Mouse (Mus musculus) MEL (cell line): ENCODE data around the gene Rdh8.
A peak's percentile ranks its signal among the peaks of the same experiment; 100 is the strongest.

ENCODE experiments used
- CTCF ChIP-seq, 3 experiments: IDR thresholded peaks in 2 of 3; conservative IDR thresholded peaks in 1 of 3; 2 replicates each; pipeline ENCODE4 v1.5.1; 2011 to 2012; ENCODE audit warnings: low read length in 3 of 3, low read depth in 2 of 3, mild to moderate bottlenecking in 2 of 3, improper control_type of control experiment in 1 of 3, inconsistent platforms in 1 of 3, mixed read lengths in 1 of 3, moderate library complexity in 1 of 3; ENCODE audit not compliant: control insufficient read depth in 1 of 3, insufficient read depth in 1 of 3, poor library complexity in 1 of 3, severe bottlenecking in 1 of 3
- EP300 ChIP-seq, 2 experiments: IDR thresholded peaks; 2 replicates each; pipeline ENCODE4 v1.6.1; 2011; ENCODE audit warnings: improper control_type of control experiment in 2 of 2, low read length in 2 of 2, low read depth in 1 of 2, mild to moderate bottlenecking in 1 of 2
- GATA1 ChIP-seq: IDR thresholded peaks from 2 replicates; pipeline ENCODE4 v1.6.1; 2011; ENCODE audit warnings: low read depth, low read length, improper control_type of control experiment
- MAX ChIP-seq: IDR thresholded peaks from 2 replicates; pipeline ENCODE4 v1.6.1; 2011; ENCODE audit warnings: low read length, improper control_type of control experiment
- MXI1 ChIP-seq: IDR thresholded peaks from 2 replicates; pipeline ENCODE4 v1.6.1; 2011; ENCODE audit warnings: mild to moderate bottlenecking, low read depth, low read length, improper control_type of control experiment
- MYC ChIP-seq: IDR thresholded peaks from 2 replicates; pipeline ENCODE4 v1.6.1; 2011; ENCODE audit warnings: low read depth, mild to moderate bottlenecking, low read length, improper control_type of control experiment, moderate library complexity
- POLR2A ChIP-seq, 2 experiments: IDR thresholded peaks; 2 replicates each; pipeline ENCODE4 v1.6.1; 2011 to 2012; ENCODE audit warnings: low read length in 2 of 2, mild to moderate bottlenecking in 2 of 2, control low read depth in 1 of 2, improper control_type of control experiment in 1 of 2, low read depth in 1 of 2, moderate library complexity in 1 of 2; ENCODE audit not compliant: control insufficient read depth in 1 of 2, insufficient read depth in 1 of 2, poor library complexity in 1 of 2
- POLR2AphosphoS2 ChIP-seq: IDR thresholded peaks from 2 replicates; pipeline ENCODE4 v1.6.1; 2011; ENCODE audit warnings: low read length, improper control_type of control experiment
- POLR2AphosphoS5 ChIP-seq: IDR thresholded peaks from 2 replicates; pipeline ENCODE4 v1.6.1; 2012; ENCODE audit warnings: low read depth, borderline replicate concordance, mild to moderate bottlenecking, inconsistent platforms, low read length, moderate library complexity, mixed read lengths
- RCOR1 ChIP-seq: IDR thresholded peaks from 2 replicates; pipeline ENCODE4 v1.6.1; 2012; ENCODE audit warnings: low read depth, mild to moderate bottlenecking, inconsistent platforms, low read length, improper control_type of control experiment
- TBP ChIP-seq: IDR thresholded peaks from 2 replicates; pipeline ENCODE4 v1.8.0; 2011; ENCODE audit warnings: low read depth, low read length, improper control_type of control experiment
- TCF12 ChIP-seq: IDR thresholded peaks from 2 replicates; pipeline ENCODE4 v1.6.1; 2014; ENCODE audit warnings: low read depth, mild to moderate bottlenecking, inconsistent platforms, low read length, improper control_type of control experiment, moderate library complexity
- UBTF ChIP-seq: IDR thresholded peaks from 2 replicates; pipeline ENCODE4 v1.6.1; 2012; ENCODE audit warnings: low read depth, mild to moderate bottlenecking, inconsistent platforms, low read length, improper control_type of control experiment, moderate library complexity, borderline replicate concordance; ENCODE audit not compliant: insufficient read depth
- ZKSCAN1 ChIP-seq: IDR thresholded peaks from 2 replicates; pipeline ENCODE4 v1.6.1; 2012; ENCODE audit warnings: low read depth, mild to moderate bottlenecking, inconsistent platforms, low read length, improper control_type of control experiment, moderate library complexity

- no peak for TF ChIP-seq RCOR1
- no peak for TF ChIP-seq UBTF
- TF ChIP-seq MXI1, result no peak
- no peak for TF ChIP-seq POLR2AphosphoS2
- TF ChIP-seq GATA1, result no peak
- peak; percentile 54 to 57 (median 54) for TF ChIP-seq CTCF (IDR thresholded peaks at IDR 0.05 in 2 of 3, conservative IDR thresholded peaks at IDR 0.05 in 1 of 3; ENCODE audit: control insufficient read depth in 1 of 3, insufficient read depth in 1 of 3, low read depth in 2 of 3, low read length in 3 of 3, poor library complexity in 1 of 3, severe bottlenecking in 1 of 3)
- no peak for TF ChIP-seq MAX
- no peak for TF ChIP-seq TCF12
- TF ChIP-seq POLR2A (IDR thresholded peaks at IDR 0.05; ENCODE audit: control insufficient read depth in 1 of 2, insufficient read depth in 1 of 2, low read depth in 1 of 2, low read length in 2 of 2, poor library complexity in 1 of 2), result no peak
- no peak for TF ChIP-seq EP300 (IDR thresholded peaks at IDR 0.05; ENCODE audit: low read depth in 1 of 2, low read length in 2 of 2)
- TF ChIP-seq TBP, result no peak
- TF ChIP-seq MYC, result no peak
- TF ChIP-seq POLR2AphosphoS5, result no peak
- TF ChIP-seq ZKSCAN1, result no peak
Measured at GRCm38 (mm10) chr9:20850179-20850578, 31.9 kb downstream of the Rdh8 start.
